26 mouse cellular contexts compared by ENCODE assay signal in the genomic region with DNA sequence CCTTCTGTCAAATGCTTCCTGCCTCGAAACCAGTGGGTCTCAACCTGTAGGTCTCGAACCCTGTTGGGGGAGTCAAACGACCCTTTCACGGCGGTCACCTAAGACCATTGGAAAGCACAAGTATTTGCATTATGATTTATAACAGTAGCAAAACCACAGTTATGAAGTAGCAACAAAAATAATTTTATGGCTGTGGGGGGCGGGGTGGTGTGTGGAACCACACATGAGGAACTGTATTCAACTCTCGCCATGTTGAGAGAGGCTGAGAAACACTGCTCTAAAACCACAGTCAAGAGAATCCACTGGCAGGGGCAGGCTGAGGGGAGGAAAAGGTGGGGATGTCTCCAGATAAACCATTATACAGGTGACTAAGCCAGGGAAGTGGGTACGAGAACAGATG.
A peak's percentile ranks its signal among the peaks of the same experiment; 100 is the strongest.
DNase-seq lines count a peak whose midpoint lies in the region; ATAC-seq and TF ChIP-seq lines count a peak whose summit lies in the region.
"Had no signal": no experiment of that assay in that cellular context is flagged by ENCODE, and none has a peak within 500 bp of the region (broad histone marks: within the 10 kb centered on the region; RNA-seq: fewer than 3 reads in every experiment).

No protein-coding gene starts in this region.

- TF ChIP-seq CTCF in kidney, adult 2 months (conservative IDR thresholded peaks at IDR 0.05; ENCODE audit: insufficient read depth, insufficient read length, low read depth, low read length): no peak

- no peaks in the 10 kb centered on the region for H3K27me3 ChIP-seq in heart, embryonic 11.5 days (ENCODE audit: control insufficient read depth, insufficient read depth, low read length)
- no peaks in the 10 kb centered on the region for H3K27me3 ChIP-seq in kidney, adult 2 months (replicated peaks; ENCODE audit: control insufficient read depth, insufficient read depth, low read length)
- H3K27me3 ChIP-seq: embryonic facial prominence, embryonic 15.5 days; forebrain, embryonic 13.5 days; heart, embryonic 12.5 days; limb, embryonic 12.5 days; stomach, embryonic 15.5 days had no signal

- H3K4me2 ChIP-seq in heart, embryonic 11.5 days: no peak overlapping the region
- H3K4me2 ChIP-seq: embryonic facial prominence, embryonic 15.5 days; forebrain, embryonic 13.5 days; heart, embryonic 12.5 days; hindbrain, embryonic 14.5 days; limb, embryonic 12.5 days; midbrain, embryonic 11.5 days; stomach, embryonic 15.5 days had no signal

- H3K4me3 ChIP-seq in heart, embryonic 11.5 days (ENCODE audit: low read depth, low read length): no peak overlapping the region
- H3K4me3 ChIP-seq in kidney, adult 2 months (ENCODE audit: insufficient read depth, low read depth, low read length): no peak overlapping the region
- H3K4me3 ChIP-seq: embryonic facial prominence, embryonic 10.5 days; embryonic facial prominence, embryonic 15.5 days; forebrain, embryonic 13.5 days; heart, embryonic 12.5 days; left cerebral cortex, adult 2 months; limb, embryonic 12.5 days; stomach, embryonic 15.5 days had no signal

- TF ChIP-seq POLR2A in kidney, adult 2 months (IDR thresholded peaks at IDR 0.05; ENCODE audit: low read depth, low read length): no peak

- intact Hi-C loops in gastrocnemius, postnatal 14 days (cut with DNase I; ENCODE audit: low total_unique reads): no loop called here

- peaks cover 5% of the 10 kb centered on the region; the same call in 1 of the 2 replicates for H3K9me3 ChIP-seq in heart, embryonic 11.5 days (replicated peaks; ENCODE audit: control insufficient read depth, low read length)
- H3K9me3 ChIP-seq: embryonic facial prominence, embryonic 15.5 days; stomach, embryonic 15.5 days had no signal

- H3K9ac ChIP-seq in heart, embryonic 11.5 days (ENCODE audit: low read depth, low read length): no peak overlapping the region
- H3K9ac ChIP-seq: embryonic facial prominence, embryonic 15.5 days; forebrain, embryonic 13.5 days; heart, embryonic 12.5 days; hindbrain, embryonic 14.5 days; limb, embryonic 12.5 days; stomach, embryonic 15.5 days had no signal

- WGBS in heart, embryonic 11.5 days (ENCODE audit: insufficient replicate concordance): 84% methylated on average over 8 of the region's 8 CpGs
- 78% methylated on average over 8 of the region's 8 CpGs for WGBS in kidney, adult 2 months

- H3K4me1 ChIP-seq in heart, embryonic 11.5 days (ENCODE audit: control insufficient read depth, insufficient read depth, low read length): peaks cover 9% of the 10 kb centered on the region; the same call in 1 of the 2 replicates
- no peaks in the 10 kb centered on the region for H3K4me1 ChIP-seq in kidney, adult 2 months (ENCODE audit: control insufficient read depth, insufficient read depth, low read length)
- H3K4me1 ChIP-seq: embryonic facial prominence, embryonic 10.5 days; embryonic facial prominence, embryonic 15.5 days; stomach, embryonic 15.5 days had no signal

- DNase-seq in heart, adult 11 months: peak; percentile 53
- DNase-seq in A20 (ENCODE audit: low read depth, low spot score): peak; percentile 85
- DNase-seq in spleen, postnatal 10 days (ENCODE audit: low spot score in 2 of 2): peak; percentile 23 to 57
- DNase-seq in kidney, adult 2 months: no peak
- DNase-seq in gastrocnemius, postnatal 14 days: no peak
- no peak for DNase-seq in ovary, postnatal 14 days (ENCODE audit: low spot score)
- DNase-seq: adrenal gland, postnatal 14 days; cerebellum, postnatal 10 days; gastrocnemius, postnatal 10 days; heart, adult 18-20 months; heart, postnatal 4 days; kidney, postnatal 14 days; thymus, postnatal 36 days had no signal

- ATAC-seq in heart, embryonic 11.5 days (replicated peaks; ENCODE audit: insufficient number of reproducible peaks, low FRiP score, low TSS enrichment): no peak
- peak; percentile 36 to 38; a peak in 2 of 4 replicates for ATAC-seq in hematopoietic stem cell, adult 5-6 weeks (replicated peaks in 1 of 2; ENCODE audit: insufficient read depth in 1 of 2, low FRiP score in 2 of 2, low TSS enrichment in 1 of 2, low read depth in 1 of 2, poor library complexity in 2 of 2, severe bottlenecking in 2 of 2)
- ATAC-seq: forebrain, embryonic 13.5 days; intestine, postnatal 0 days; midbrain, embryonic 16.5 days had no signal

- no peak overlapping the region for H3K27ac ChIP-seq in heart, embryonic 11.5 days (ENCODE audit: low read depth, low read length)
- H3K27ac ChIP-seq in kidney, adult 2 months (ENCODE audit: insufficient read depth, low read depth, low read length): no peak overlapping the region
- H3K27ac ChIP-seq: embryonic facial prominence, embryonic 10.5 days; embryonic facial prominence, embryonic 15.5 days; forebrain, embryonic 13.5 days; hindbrain, embryonic 14.5 days; left cerebral cortex, adult 2 months; limb, embryonic 12.5 days; stomach, embryonic 15.5 days had no signal

- no peaks in the 10 kb centered on the region for H3K36me3 ChIP-seq in heart, embryonic 11.5 days (ENCODE audit: control insufficient read depth, insufficient read depth, low read length)
- no peaks in the 10 kb centered on the region for H3K36me3 ChIP-seq in kidney, adult 2 months (ENCODE audit: control insufficient read depth, insufficient read depth, low read length)
- H3K36me3 ChIP-seq: embryonic facial prominence, embryonic 10.5 days; embryonic facial prominence, embryonic 15.5 days; limb, embryonic 12.5 days; stomach, embryonic 15.5 days had no signal

Comparison
In these comparisons a context has a peak if more than half of its experiments do, and no peak if none do; other contexts are left out.
1. DNase-seq: peak in heart, adult 11 months (single experiment), A20 (single experiment) and spleen, postnatal 10 days (2 of 2); none in kidney, adult 2 months (single experiment), gastrocnemius, postnatal 14 days (single experiment) and ovary, postnatal 14 days (single experiment).